Mouse (Mus musculus) brain, embryonic 14.5 days (tissue): Measurements from ENCODE around the gene Fzd2.

Experiments
- CTCF ChIP-seq: fragments of 200-500 bp; IDR thresholded peaks from 2 replicates; pipeline ENCODE4 v1.5.1; 2012; ENCODE audit warnings: inconsistent platforms, mild to moderate bottlenecking, moderate library complexity, borderline replicate concordance; ENCODE audit not compliant: insufficient read depth, insufficient read length; ENCODE audit errors: extremely low read depth
- POLR2A ChIP-seq: fragments of 200-500 bp; IDR thresholded peaks from 2 replicates; pipeline ENCODE4 v1.6.1; 2012; ENCODE audit warnings: mild to moderate bottlenecking, inconsistent platforms, borderline replicate concordance; ENCODE audit not compliant: poor library complexity, insufficient read depth, insufficient read length, severe bottlenecking; ENCODE audit errors: extremely low read depth

DNA sequence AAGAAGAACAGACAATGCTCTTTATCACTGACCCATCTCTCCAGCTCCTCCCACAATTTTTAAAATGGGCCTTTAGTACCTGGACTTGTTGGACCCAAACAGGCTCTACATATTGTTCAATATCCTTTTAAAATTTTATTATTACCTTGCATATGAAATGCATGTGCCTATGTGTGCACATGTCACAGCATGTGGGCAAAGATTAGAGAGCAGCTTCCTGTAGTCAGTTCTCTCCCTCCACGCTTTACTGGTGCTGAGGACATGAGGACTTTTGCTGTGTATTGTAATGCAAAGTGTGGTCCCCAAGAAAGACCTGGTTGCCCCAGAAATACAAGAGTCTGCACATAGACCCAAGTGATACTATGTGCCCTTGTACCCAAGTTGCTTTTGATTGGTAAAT lies 29.2 kb upstream of the Fzd2 start:
- no peak for TF ChIP-seq CTCF
- TF ChIP-seq POLR2A = no peak
